In the genomic region with DNA sequence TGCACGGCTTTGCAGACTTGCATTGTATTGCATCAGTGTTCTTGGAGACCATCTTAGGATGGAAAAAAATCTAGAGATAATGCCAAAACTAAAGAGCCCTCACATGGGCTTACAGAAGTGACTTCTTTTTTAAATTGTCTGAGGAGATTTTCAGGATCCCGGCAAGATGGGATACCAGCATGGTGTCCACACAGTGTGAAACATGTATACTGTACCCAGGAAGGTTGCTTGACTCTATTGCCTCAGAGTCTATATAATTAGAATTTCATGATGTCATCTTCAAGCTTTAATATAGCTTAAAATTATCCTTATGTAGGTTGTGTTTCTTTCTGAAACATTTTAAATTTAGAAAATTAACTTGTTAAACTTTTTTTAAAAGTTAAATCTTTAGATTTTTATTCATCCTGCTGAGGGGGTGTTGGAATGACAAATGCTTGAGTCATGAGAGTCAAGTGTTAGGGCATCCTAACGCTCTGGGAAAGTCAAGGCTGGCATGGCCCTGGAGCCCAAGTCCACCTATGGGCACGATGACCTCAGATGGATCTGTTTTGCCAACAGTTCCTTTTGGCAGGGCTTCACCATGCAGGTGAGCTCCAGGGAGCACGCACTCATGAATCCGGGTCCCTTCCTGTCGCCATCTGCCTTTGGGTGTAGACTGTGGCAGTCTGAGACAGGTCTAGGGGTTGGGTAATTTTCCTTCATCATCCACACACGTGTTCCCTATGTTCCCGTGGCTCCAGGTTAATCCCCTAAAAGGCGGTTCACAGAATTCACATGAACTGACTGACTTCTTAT, we compare ENCODE assay signal across 27 mouse cellular contexts.
DNase-seq lines count a peak whose midpoint lies in the region; ATAC-seq lines count a peak whose summit lies in the region.
"Had no signal": no experiment of that assay in that cellular context is flagged by ENCODE, and none has a peak within 500 bp of the region (broad histone marks: within the 10 kb centered on the region; RNA-seq: fewer than 3 reads in every experiment).

No protein-coding gene starts in this region.

- ATAC-seq in frontal cortex, adult (ENCODE audit: low TSS enrichment), result peak; percentile 54
- no peak for ATAC-seq in midbrain, embryonic 14.5 days (ENCODE audit: low FRiP score, low TSS enrichment)
- ATAC-seq in midbrain, embryonic 16.5 days, result no peak
- ATAC-seq: forebrain, embryonic 16.5 days; hindbrain, postnatal 0 days; intestine, embryonic 16.5 days; midbrain, embryonic 13.5 days had no signal

- H3K4me1 ChIP-seq in midbrain, embryonic 14.5 days (ENCODE audit: control insufficient read depth, insufficient read depth, low read length), result peaks cover 24% of the 10 kb centered on the region; the same call in 1 of the 2 replicates
- H3K4me1 ChIP-seq in midbrain, embryonic 16.5 days (ENCODE audit: control insufficient read depth, insufficient read depth, low read length), result peaks cover 15% of the 10 kb centered on the region
- H3K4me1 ChIP-seq: liver, embryonic 13.5 days; stomach, embryonic 15.5 days had no signal

- H3K9ac ChIP-seq in midbrain, embryonic 14.5 days (replicated peaks; ENCODE audit: low read length), result no peak overlapping the region
- H3K9ac ChIP-seq in midbrain, embryonic 16.5 days (ENCODE audit: low read depth, low read length), result no peak overlapping the region
- H3K9ac ChIP-seq: heart, embryonic 15.5 days; limb, embryonic 13.5 days; liver, embryonic 13.5 days; midbrain, embryonic 13.5 days; neural tube, embryonic 13.5 days; stomach, embryonic 15.5 days had no signal

- DNase-seq in frontal cortex, postnatal 25 days (ENCODE audit: low spot score in 2 of 2), result no peak
- no peak for DNase-seq in midbrain, embryonic 14.5 days
- peak; percentile 70 for DNase-seq in cerebellum, postnatal 10 days
- peak; percentile 42 for DNase-seq in telencephalon, adult 2 months (ENCODE audit: low read depth, low spot score)
- DNase-seq in gastrocnemius, postnatal 25 days, result no peak
- no peak for DNase-seq in Muller cell, postnatal 12 days (ENCODE audit: inconsistent ontology term)
- DNase-seq: adrenal gland, postnatal 10 days; heart, postnatal 4 days; kidney, adult 9 months; kidney, postnatal 14 days; layer of hippocampus, postnatal 36 days; liver, embryonic 13.5 days; lung, adult 2 months; lung, postnatal 14 days; thymus, adult 18-20 months; thymus, postnatal 4 days had no signal

- no peak overlapping the region for H3K4me3 ChIP-seq in midbrain, embryonic 14.5 days (replicated peaks; ENCODE audit: low read depth, low read length)
- H3K4me3 ChIP-seq in midbrain, embryonic 16.5 days (ENCODE audit: low read depth, low read length), result no peak overlapping the region
- H3K4me3 ChIP-seq: forebrain, embryonic 10.5 days; heart, embryonic 15.5 days; limb, embryonic 13.5 days; liver, embryonic 13.5 days; midbrain, embryonic 13.5 days; neural tube, embryonic 13.5 days; stomach, embryonic 15.5 days had no signal

- H3K36me3 ChIP-seq in midbrain, embryonic 14.5 days (ENCODE audit: control insufficient read depth, insufficient read depth, low read length), result no peaks in the 10 kb centered on the region
- H3K36me3 ChIP-seq in midbrain, embryonic 16.5 days (ENCODE audit: control insufficient read depth, insufficient read depth, low read length), result no peaks in the 10 kb centered on the region
- H3K36me3 ChIP-seq: forebrain, embryonic 10.5 days; heart, embryonic 15.5 days; limb, embryonic 13.5 days; liver, embryonic 13.5 days; midbrain, embryonic 13.5 days; neural tube, embryonic 13.5 days; stomach, embryonic 15.5 days had no signal

- 0 out of 2 replicates have a peak overlapping the region, but pooled peaks have one; percentile 43 for H3K27ac ChIP-seq in midbrain, embryonic 14.5 days (replicated peaks; ENCODE audit: low read depth, low read length)
- no peak overlapping the region for H3K27ac ChIP-seq in midbrain, embryonic 16.5 days (ENCODE audit: low read length)
- H3K27ac ChIP-seq: forebrain, embryonic 10.5 days; heart, embryonic 15.5 days; hindbrain, postnatal 0 days; limb, embryonic 13.5 days; liver, embryonic 13.5 days; neural tube, embryonic 13.5 days; stomach, embryonic 15.5 days had no signal

- WGBS in midbrain, embryonic 14.5 days, result 85% methylated on average over 10 of the region's 10 CpGs
- whole genome bisulfite sequencing in midbrain, embryonic 16.5 days, result 89% methylated on average over 10 of the region's 10 CpGs

- no peaks in the 10 kb centered on the region for H3K9me3 ChIP-seq in midbrain, embryonic 14.5 days (ENCODE audit: control insufficient read depth, low read length)
- no peaks in the 10 kb centered on the region for H3K9me3 ChIP-seq in midbrain, embryonic 16.5 days (replicated peaks; ENCODE audit: control insufficient read depth, low read length, poor library complexity, severe bottlenecking)
- H3K9me3 ChIP-seq: forebrain, embryonic 10.5 days; heart, embryonic 15.5 days; limb, embryonic 13.5 days; liver, embryonic 13.5 days; midbrain, embryonic 13.5 days; neural tube, embryonic 13.5 days; stomach, embryonic 15.5 days had no signal

- H3K4me2 ChIP-seq in midbrain, embryonic 14.5 days (ENCODE audit: low read length), result no peak overlapping the region
- H3K4me2 ChIP-seq in midbrain, embryonic 16.5 days (ENCODE audit: low read length), result no peak overlapping the region
- H3K4me2 ChIP-seq: heart, embryonic 15.5 days; limb, embryonic 13.5 days; liver, embryonic 13.5 days; midbrain, embryonic 13.5 days; neural tube, embryonic 13.5 days; stomach, embryonic 15.5 days had no signal

- H3K27me3 ChIP-seq in midbrain, embryonic 14.5 days (ENCODE audit: control insufficient read depth, insufficient read depth, low read length), result no peaks in the 10 kb centered on the region
- no peaks in the 10 kb centered on the region for H3K27me3 ChIP-seq in midbrain, embryonic 16.5 days (ENCODE audit: control insufficient read depth, insufficient read depth, low read depth, low read length)
- H3K27me3 ChIP-seq: heart, embryonic 15.5 days; limb, embryonic 13.5 days; liver, embryonic 13.5 days; midbrain, embryonic 13.5 days; neural tube, embryonic 13.5 days; stomach, embryonic 15.5 days had no signal

Comparison
In these comparisons a context has a peak if more than half of its experiments do, and no peak if none do; other contexts are left out.
1. DNase-seq: peak in cerebellum, postnatal 10 days (2 of 2) and telencephalon, adult 2 months (single experiment); none in frontal cortex, postnatal 25 days (0 of 2), midbrain, embryonic 14.5 days (single experiment), gastrocnemius, postnatal 25 days (single experiment) and Muller cell, postnatal 12 days (single experiment).